Mouse (Mus musculus): Measurements from ENCODE around the gene Onecut1. TPM values are rescaled to one million over a fixed set of nuclear protein-coding genes. Genes with fewer than 3 reads are reported as not detected.

Onecut1 gene
- 0.07 TPM in 1 of 2 replicates, not detected in the other for polyA plus RNA-seq (2015; fragmentation: Nextera tagmentation; extraction: Ambion mirVana)

DNA sequence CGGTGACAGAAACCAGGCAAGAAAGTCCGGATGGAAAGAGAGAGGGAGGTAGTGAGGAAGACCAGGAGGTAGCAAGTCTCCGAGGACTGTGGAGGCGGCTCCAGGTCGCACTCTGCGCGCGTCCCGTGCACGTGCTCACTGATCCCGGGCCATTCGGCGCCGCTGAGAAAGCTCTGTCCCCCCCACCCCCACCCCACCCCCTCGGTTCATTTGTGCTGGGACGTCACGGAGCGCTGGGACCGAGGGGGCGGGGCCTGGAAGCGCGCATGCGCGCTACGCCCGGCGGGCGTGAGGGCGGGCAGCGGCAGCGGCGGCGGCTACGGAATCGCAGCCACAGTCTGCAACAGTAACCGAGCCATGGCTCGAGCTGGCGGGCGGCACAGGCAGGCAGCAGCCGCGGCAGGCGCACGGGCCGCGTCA lies at the start of gene Onecut1:
Onecut1 (plus strand) TSS at position 361 of the 420 bp plus-strand sequence.

Other genes with a start within 250 kb of the Onecut1 start
- 4.4 and 5.8 TPM in 2 replicates for gene Fam214a, start 91.0 kb downstream of the Onecut1 start, polyA plus RNA-seq (2015; fragmentation: Nextera tagmentation; extraction: Ambion mirVana)
- 221 and 233 TPM in 2 replicates for gene Arpp19, start 175.7 kb downstream of the Onecut1 start, polyA plus RNA-seq (2015; fragmentation: Nextera tagmentation; extraction: Ambion mirVana)
- gene Myo5a, start 209.1 kb downstream of the Onecut1 start, polyA plus RNA-seq (2015; fragmentation: Nextera tagmentation; extraction: Ambion mirVana): 4.5 and 5.4 TPM in 2 replicates

Data from spleen, postnatal 0 days (tissue).